Mouse (Mus musculus): ENCODE results near the gene Hmcn2.

Hmcn2 gene

GRCm38 (mm10) chr2:31454280-31454679, 140.1 kb downstream of the Hmcn2 start:
- DNase-seq (ENCODE audit: low spot score in 2 of 2) = no peak

- DNase-seq (ENCODE audit: low spot score in 2 of 2) = no peak
Observed at GRCm38 (mm10) chr2:31455418-31455817, 141.2 kb downstream of the Hmcn2 start.

GRCm38 (mm10) chr2:31458460-31458859, 144.2 kb downstream of the Hmcn2 start:
- DNase-seq (ENCODE audit: low spot score in 2 of 2) = no peak

DNA sequence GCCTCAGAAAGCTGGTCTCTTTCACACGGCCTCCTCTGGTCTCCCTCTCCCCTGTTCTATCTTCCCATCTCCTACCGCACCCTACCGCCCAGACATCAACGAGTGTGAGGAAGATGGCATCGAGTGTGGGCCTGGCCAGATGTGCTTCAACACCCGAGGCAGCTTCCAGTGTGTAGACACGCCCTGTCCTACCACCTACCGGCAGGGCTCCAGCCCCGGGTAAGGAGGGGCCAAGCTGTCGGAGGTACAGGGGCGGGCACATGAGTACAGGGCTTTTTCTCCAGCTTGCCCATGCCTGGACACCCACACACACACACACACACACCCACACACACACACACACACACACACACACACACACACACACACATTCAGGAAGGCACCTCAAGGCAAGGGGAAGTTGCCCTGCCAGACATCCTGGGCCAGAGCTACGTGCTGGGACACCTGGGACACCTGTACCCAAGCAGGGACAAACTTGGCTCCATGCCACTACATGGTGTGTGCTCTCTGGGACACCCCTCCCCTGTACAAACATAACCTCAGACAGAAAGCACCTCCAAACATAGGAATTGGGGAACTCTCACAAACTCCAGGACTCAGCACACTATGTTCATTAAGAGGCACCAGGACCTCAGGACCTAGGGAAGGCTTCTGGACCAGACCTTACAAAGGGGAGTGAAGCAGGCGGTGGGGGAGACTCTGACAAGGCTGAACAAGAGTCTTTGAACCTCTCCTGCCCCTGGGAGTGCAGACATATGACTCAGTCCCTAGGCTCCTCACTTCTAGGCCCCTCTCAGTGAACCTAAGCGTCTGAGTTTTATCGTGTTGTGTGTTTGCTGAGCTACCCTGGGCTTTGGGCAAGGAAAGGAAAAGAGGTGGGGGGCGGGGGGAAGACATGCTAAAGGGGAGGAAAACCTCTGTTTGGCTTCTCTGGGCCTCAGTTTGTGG, 145.0 kb downstream of the Hmcn2 start:
- DNase-seq (ENCODE audit: low spot score in 2 of 2) = no peak

- DNase-seq (ENCODE audit: low spot score in 2 of 2) = peak; percentile 49 to 82
Observed at GRCm38 (mm10) chr2:31460025-31460571, 145.9 kb downstream of the Hmcn2 start.

DNA sequence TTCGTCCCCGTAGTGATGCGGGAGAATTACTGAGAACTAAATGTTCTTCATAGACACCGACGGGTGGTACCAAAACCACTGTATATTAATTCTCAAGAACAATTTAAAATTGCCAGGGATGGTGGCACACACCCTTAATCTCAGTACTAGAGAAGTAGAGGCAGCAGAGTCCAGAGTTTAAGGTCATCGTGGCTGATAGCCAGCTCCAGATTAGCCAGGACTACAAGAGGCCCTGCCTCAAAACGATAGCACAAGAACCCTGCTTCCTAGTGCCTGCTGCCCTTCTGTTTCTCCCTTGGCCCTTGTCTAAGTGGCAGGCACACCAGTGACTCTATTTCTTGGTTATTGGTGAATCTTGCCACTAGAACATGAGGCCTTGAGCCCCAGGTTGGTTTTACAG, 146.7 kb downstream of the Hmcn2 start:
- no peak for DNase-seq (ENCODE audit: low spot score in 2 of 2)

GRCm38 (mm10) chr2:31462051-31462450, 147.8 kb downstream of the Hmcn2 start:
- no peak for DNase-seq (ENCODE audit: low spot score in 2 of 2)

DNA sequence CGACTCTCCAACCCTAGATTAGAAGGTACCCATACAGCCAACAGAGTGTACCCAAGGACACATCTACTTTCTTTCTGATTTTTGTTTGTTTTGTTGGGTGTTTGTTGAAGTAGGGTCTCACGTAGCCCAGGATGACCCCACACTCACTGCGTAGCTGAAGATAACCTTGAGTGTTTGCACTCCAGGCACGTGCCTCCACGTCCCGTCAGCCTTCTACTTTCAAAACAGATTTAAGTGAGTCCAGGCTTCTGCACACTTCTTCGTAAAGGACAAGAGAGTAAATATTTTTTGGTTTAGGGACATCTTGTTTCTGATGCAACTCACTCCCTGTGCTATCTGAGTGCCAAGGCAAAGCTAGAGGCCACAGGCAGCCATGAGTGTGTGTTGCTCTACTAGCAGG, 149.0 kb downstream of the Hmcn2 start:
- DNase-seq (ENCODE audit: low spot score in 2 of 2) = no peak

GRCm38 (mm10) chr2:31463696-31464528, 149.7 kb downstream of the Hmcn2 start:
- no peak for DNase-seq (ENCODE audit: low spot score in 2 of 2)

DNA sequence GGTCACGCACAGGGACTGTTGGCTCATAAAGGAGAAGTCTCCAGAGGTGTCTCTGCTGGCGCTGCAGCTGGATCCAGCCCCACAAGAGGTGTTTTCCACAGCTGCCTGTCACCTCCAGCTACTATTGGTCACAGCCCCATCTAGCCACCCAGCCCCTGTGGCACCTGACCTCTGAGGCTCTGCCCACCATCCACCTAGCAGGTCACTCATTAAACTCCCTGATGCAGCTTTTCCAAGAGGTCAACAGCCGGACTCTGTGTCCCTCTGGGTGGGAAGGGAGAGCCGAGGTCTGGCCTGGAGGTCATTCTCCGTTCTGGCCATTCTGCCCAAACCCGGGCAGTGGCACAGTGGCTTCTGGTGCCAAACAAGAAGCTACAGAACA, 150.3 kb downstream of the Hmcn2 start:
- DNase-seq (ENCODE audit: low spot score in 2 of 2) = no peak

GRCm38 (mm10) chr2:31467457-31467856, 153.2 kb downstream of the Hmcn2 start:
- DNase-seq (ENCODE audit: low spot score in 2 of 2) = no peak

- no peak for DNase-seq (ENCODE audit: low spot score in 2 of 2)
Observed at GRCm38 (mm10) chr2:31468857-31469256, 154.6 kb downstream of the Hmcn2 start.

DNA sequence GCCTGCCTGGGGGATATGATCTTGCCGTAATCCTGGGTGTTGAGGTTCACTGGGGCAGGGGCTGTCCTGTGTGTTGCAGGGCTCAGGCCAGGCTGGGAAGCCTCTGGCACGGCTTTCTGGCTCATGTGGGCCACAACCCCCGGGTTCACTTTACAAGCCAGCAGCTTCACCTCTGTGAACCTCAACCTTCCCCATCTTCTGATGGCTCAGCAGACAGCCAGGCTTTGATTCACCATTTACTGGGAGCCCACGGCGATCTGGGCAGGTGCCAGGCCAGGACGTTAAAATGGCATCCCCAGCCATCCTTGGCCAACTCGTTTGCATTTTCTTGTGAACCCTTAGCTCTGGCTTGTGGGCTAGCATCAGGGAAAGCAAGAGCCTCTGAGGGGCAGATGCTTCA, 155.3 kb downstream of the Hmcn2 start:
- DNase-seq (ENCODE audit: low spot score in 2 of 2) = no peak

- DNase-seq (ENCODE audit: low spot score in 2 of 2) = peak; percentile 76 to 86
Observed at GRCm38 (mm10) chr2:31469931-31470682, 155.9 kb downstream of the Hmcn2 start, which contains the start of gene Ass1. TSS of gene Ass1 (plus strand) at chr2:31470207.

DNA sequence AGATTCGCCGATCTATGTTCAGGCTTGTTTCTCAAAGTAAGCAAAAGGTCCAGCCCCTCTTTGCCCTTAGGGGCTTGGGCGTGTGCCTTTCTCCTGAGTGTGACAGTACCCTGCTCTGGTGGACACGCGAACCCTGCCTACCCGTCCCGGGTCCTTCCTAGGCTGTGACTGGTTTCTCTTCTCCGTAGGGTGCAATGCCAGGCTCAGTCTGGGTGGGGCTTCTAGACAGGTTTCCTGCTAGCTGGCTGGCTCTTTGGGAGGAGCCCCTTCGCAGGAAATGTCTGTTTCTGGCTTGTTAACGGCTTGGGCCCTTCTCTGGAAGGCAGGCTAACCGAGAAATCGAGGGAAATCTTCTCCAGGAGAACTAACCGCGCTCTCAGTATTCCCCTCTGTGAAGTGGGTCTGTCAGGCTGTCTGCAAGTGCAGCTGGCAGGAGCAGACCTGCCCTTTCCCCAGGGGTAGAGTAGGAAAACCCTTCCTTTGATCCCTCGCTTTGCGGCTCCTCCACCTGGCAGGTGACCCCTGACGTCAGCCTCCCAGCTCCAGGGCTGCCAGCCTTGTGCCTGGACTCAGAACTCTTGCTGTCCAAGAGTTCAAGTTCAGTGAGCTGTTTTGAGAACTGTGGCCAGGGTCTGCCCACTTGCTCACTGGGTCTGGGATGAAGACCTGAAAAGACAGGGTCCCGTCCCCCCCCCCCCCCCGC, 156.6 kb downstream of the Hmcn2 start:
- no peak for DNase-seq (ENCODE audit: low spot score in 2 of 2)

DNA sequence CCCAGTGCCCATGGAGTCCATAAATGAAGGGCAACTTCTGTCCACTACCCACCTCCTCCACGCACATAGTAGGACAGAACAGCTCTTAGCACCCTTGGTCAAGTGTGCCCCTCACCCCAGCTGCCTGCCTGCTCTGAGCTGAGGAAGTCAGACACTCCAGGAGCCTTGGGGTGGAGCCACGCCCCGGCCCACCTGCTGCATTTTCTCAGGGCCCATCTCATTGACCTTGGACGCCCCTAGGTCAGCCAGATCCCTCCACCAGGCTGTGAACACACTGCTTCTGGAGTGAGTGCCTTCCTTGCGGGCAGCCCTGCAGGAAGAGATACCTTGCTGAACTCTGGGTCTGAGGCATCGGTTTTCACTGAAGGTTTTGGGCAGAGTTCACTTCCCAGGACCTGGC, 157.4 kb downstream of the Hmcn2 start:
- no peak for DNase-seq (ENCODE audit: low spot score in 2 of 2)

GRCm38 (mm10) chr2:31472406-31473065, 158.3 kb downstream of the Hmcn2 start:
- DNase-seq (ENCODE audit: low spot score in 2 of 2) = peak; percentile 74 to 88

DNA sequence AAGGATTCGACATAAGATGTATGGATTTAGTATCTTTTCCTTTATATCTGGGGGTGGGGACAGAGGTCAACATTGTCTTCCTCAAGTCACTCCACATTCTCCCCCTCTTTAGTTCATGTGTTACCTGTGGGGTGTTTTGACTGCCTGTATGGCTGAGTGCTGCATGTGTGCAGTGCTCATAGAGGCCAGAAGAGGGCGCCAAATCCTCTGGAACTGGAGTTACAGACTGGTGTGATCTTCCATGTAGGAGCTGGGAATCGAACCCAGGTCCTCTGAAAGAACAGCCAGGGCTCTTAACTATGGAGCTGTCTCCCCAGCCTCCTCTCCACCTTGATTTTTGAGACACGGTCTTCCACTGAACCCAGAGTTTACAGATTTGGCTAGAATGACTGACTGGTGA, 159.7 kb downstream of the Hmcn2 start:
- peak in 1 of 2 experiments; percentile 36 for DNase-seq (ENCODE audit: low spot score in 2 of 2)

- DNase-seq (ENCODE audit: low spot score in 2 of 2) = no peak
Observed at GRCm38 (mm10) chr2:31474686-31475085, 160.5 kb downstream of the Hmcn2 start.

GRCm38 (mm10) chr2:31476107-31476820, 162.0 kb downstream of the Hmcn2 start:
- no peak for DNase-seq (ENCODE audit: low spot score in 2 of 2)

Measured in spleen, postnatal 4 days (tissue).